Mouse (Mus musculus) fibroblast of lung, adult 2 months (primary cell): ENCODE measurements around the gene Epo.

ENCODE experiments used
- DNase-seq: peaks from one replicate; pipeline ENCODE4 v3.0.0-alpha.2; 2011; ENCODE audit warnings: low read depth

Epo gene

GRCm38 (mm10) chr5:137539291-137539801 lies 6.3 kb upstream of the Epo start:
- no peak for DNase-seq

GRCm38 (mm10) chr5:137537461-137537860 lies 4.4 kb upstream of the Epo start:
- DNase-seq, result no peak

GRCm38 (mm10) chr5:137535318-137535717 lies 2.3 kb upstream of the Epo start:
- DNase-seq, result no peak

GRCm38 (mm10) chr5:137534762-137535161 lies 1.7 kb upstream of the Epo start:
- no peak for DNase-seq

- no peak for DNase-seq
Measured at GRCm38 (mm10) chr5:137532808-137533116, 280 bp downstream of the Epo start.

GRCm38 (mm10) chr5:137532131-137532807 lies 773 bp downstream of the Epo start:
- DNase-seq, result no peak

GRCm38 (mm10) chr5:137531414-137532130 lies 1.5 kb downstream of the Epo start:
- DNase-seq, result no peak

GRCm38 (mm10) chr5:137530588-137531413 lies 2.2 kb downstream of the Epo start:
- DNase-seq, result peak; percentile 22

- DNase-seq, result no peak
Measured at GRCm38 (mm10) chr5:137530075-137530474, 3.0 kb downstream of the Epo start.

- DNase-seq, result no peak
Measured at GRCm38 (mm10) chr5:137529221-137529995, 3.6 kb downstream of the Epo start.

- no peak for DNase-seq
Measured at GRCm38 (mm10) chr5:137528247-137528968, 4.6 kb downstream of the Epo start.

GRCm38 (mm10) chr5:137527413-137527812 lies 5.6 kb downstream of the Epo start:
- DNase-seq, result no peak

GRCm38 (mm10) chr5:137526192-137526936 lies 6.7 kb downstream of the Epo start:
- DNase-seq, result no peak

GRCm38 (mm10) chr5:137525511-137525910 lies 7.5 kb downstream of the Epo start:
- no peak for DNase-seq

- no peak for DNase-seq
Measured at GRCm38 (mm10) chr5:137524671-137525070, 8.4 kb downstream of the Epo start.

GRCm38 (mm10) chr5:137524251-137524515 lies 8.9 kb downstream of the Epo start:
- no peak for DNase-seq

GRCm38 (mm10) chr5:137523396-137524250 lies 9.4 kb downstream of the Epo start:
- no peak for DNase-seq

GRCm38 (mm10) chr5:137522711-137523110 lies 10.3 kb downstream of the Epo start:
- no peak for DNase-seq

GRCm38 (mm10) chr5:137521861-137522260 lies 11.2 kb downstream of the Epo start:
- no peak for DNase-seq
